Mouse (Mus musculus): Measurements from ENCODE around the gene Ulk4. TPM values are rescaled to one million over a fixed set of nuclear protein-coding genes. Genes with fewer than 3 reads are reported as not detected.

Gene Ulk4
- polyA plus RNA-seq, 1 experiment from 2014 or later, result 193 TPM

DNA sequence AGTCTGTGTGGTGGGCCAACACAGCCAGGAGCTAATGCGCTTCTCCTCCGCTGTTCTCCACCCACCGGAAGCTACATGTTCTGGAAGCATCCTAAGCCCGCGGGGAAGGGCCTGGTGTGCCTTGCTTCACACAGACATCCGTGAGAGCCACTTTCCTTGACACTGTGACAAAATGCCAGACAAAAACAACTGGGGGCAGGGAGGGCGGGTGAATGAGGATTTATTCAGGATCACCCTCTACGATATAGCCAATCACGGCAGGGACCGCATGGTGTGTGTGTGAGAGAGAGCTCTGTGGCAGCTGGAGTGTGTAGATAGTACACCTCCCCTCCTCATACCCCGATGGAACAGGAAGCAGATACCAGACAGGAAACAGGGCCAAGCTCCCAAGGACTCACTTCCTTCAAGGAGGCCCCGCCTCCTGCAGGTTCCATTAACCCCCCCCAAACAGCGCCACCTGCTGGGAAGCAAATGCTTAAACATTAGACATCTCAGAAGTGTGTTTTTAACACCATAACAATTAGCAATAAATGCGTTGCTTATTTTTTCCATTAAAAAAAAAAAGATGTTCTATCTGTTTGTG, 362.0 kb downstream of the Ulk4 start:
- H3K9me3 ChIP-seq, result peaks cover 6% of the 10 kb centered on the region; the same call in 1 of the 2 replicates
- no peak overlapping the region for H3K9ac ChIP-seq (replicated peaks)
- ATAC-seq (ENCODE audit: insufficient number of reproducible peaks, insufficient read depth, low FRiP score, low TSS enrichment, low read depth), result no peak
- H3K27ac ChIP-seq, result no peak overlapping the region
- no peaks in the 10 kb centered on the region; the same call in 1 of the 2 replicates for H3K27me3 ChIP-seq
- H3K4me1 ChIP-seq (replicated peaks), result peaks cover 3% of the 10 kb centered on the region; the same call in 1 of the 2 replicates
- H3K4me2 ChIP-seq, result no peak overlapping the region
- 93% methylated on average over 14 of the region's 14 CpGs for WGBS
- no peak overlapping the region for H3K4me3 ChIP-seq (replicated peaks)
- no peaks in the 10 kb centered on the region for H3K36me3 ChIP-seq

DNA sequence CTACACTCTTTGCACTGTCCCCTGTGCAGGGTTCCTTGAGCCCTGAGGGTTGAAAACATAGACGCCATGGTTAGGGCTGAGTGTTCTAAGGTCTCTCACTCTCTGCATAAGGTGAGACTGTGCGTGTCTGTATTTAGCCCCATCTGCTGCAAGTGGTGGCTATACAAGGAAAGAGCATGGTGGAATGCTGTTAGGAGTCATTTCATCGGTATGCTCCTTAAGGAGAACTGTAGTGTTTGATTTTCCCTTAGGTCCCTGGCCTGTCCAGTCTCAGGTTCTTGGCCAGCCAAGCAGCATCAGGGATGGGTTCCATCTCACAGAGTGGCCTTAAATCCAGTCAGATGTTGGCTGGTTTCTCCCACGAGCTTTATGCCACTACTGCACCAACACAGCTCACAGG, 362.6 kb downstream of the Ulk4 start:
- H3K36me3 ChIP-seq, result no peaks in the 10 kb centered on the region
- H3K27ac ChIP-seq, result no peak overlapping the region
- H3K27me3 ChIP-seq, result no peaks in the 10 kb centered on the region; the same call in 1 of the 2 replicates
- H3K4me1 ChIP-seq (replicated peaks), result peaks cover 3% of the 10 kb centered on the region; the same call in 1 of the 2 replicates
- no peak overlapping the region for H3K4me3 ChIP-seq (replicated peaks)
- ATAC-seq (ENCODE audit: insufficient number of reproducible peaks, insufficient read depth, low FRiP score, low TSS enrichment, low read depth), result no peak
- peaks cover 6% of the 10 kb centered on the region; the same call in 1 of the 2 replicates for H3K9me3 ChIP-seq
- no peak overlapping the region for H3K4me2 ChIP-seq
- no peak overlapping the region for H3K9ac ChIP-seq (replicated peaks)
- WGBS, result 86% methylated on average over 4 of the region's 4 CpGs

DNA sequence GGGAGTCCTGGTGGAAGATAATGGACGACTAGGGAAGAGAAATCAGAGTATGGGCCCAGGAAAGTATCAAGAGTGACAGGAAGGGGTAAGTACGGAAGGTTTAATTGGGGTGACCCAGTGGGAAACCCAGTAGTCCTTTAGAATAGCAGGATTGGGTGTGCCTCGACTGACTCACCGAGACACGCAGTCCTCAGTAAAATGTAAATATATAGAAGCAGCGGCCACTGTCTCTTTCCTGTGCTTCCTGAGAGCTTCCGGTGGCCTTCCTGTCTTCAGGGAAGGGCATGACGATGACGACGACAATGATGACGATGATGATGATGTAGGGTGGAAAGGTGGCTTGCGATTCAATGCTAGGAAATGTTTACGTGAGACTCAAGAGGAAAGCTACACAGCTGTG, 363.8 kb downstream of the Ulk4 start:
- no peaks in the 10 kb centered on the region for H3K36me3 ChIP-seq
- H3K4me3 ChIP-seq (replicated peaks), result no peak overlapping the region
- no peaks in the 10 kb centered on the region; the same call in 1 of the 2 replicates for H3K27me3 ChIP-seq
- 85% methylated on average over 13 of the region's 13 CpGs for WGBS
- H3K4me1 ChIP-seq (replicated peaks), result peaks cover 2% of the 10 kb centered on the region; the same call in 1 of the 2 replicates
- H3K9ac ChIP-seq (replicated peaks), result no peak overlapping the region
- H3K4me2 ChIP-seq, result no peak overlapping the region
- ATAC-seq (ENCODE audit: insufficient number of reproducible peaks, insufficient read depth, low FRiP score, low TSS enrichment, low read depth), result no peak
- H3K9me3 ChIP-seq, result peaks cover 8% of the 10 kb centered on the region; the same call in 1 of the 2 replicates
- no peak overlapping the region for H3K27ac ChIP-seq

- 0 out of 2 replicates have a peak, but pooled peaks cover 5% of the 10 kb centered on the region for H3K9me3 ChIP-seq
- 0 out of 2 replicates have a peak, but pooled peaks cover 5% of the 10 kb centered on the region for H3K4me1 ChIP-seq (replicated peaks)
- no peaks in the 10 kb centered on the region for H3K36me3 ChIP-seq
- ATAC-seq (ENCODE audit: insufficient number of reproducible peaks, insufficient read depth, low FRiP score, low TSS enrichment, low read depth), result no peak
- 80% methylated on average over 6 of the region's 6 CpGs for WGBS
- no peak overlapping the region for H3K9ac ChIP-seq (replicated peaks)
- H3K4me2 ChIP-seq, result no peak overlapping the region
- no peak overlapping the region for H3K27ac ChIP-seq
- H3K4me3 ChIP-seq (replicated peaks), result no peak overlapping the region
- H3K27me3 ChIP-seq, result no peaks in the 10 kb centered on the region; the same call in 1 of the 2 replicates
Measured at GRCm38 (mm10) chr9:120908461-120908860, 368.5 kb downstream of the Ulk4 start.

Small RNAs within 50 kb of the gene (microRNA-seq; reads per million reads assigned to microRNA genes)
- 1.2 reads per million for gene Mir7090

Other genes with a start within 250 kb of the Ulk4 start
- gene Trak1, start 20.3 kb upstream of the Ulk4 start, polyA plus RNA-seq (2016; fragmentation: Nextera tagmentation; extraction: Ambion mirVana), result 15.2 and 16.3 TPM in 2 replicates
- gene Cck, start 218.5 kb upstream of the Ulk4 start, polyA plus RNA-seq (2016; fragmentation: Nextera tagmentation; extraction: Ambion mirVana), result 0.64 TPM in 1 of 2 replicates, not detected in the other

All from limb, embryonic 12.5 days (tissue).